In the genomic region with DNA sequence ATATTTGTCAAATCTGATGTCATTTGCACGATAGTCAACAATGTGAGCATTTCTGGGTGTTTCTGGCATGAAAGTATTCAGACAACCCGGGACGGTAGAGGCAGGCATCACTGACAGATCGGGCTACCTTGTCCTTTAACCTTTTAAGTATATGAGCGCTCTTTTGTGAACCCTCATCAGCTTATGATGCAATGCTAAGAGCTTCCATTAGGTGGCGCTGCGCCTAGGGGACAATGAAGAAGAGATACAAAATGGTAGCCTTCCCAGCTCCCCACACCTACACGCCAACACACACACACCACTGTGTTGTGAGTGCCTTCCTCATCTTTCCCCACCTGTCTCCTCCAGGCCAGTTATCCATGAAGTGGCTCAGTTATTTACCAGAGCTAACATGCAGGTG, we compare ENCODE assay signal across 9 mouse cellular contexts.
DNase-seq lines count a peak whose midpoint lies in the region; ATAC-seq and TF ChIP-seq lines count a peak whose summit lies in the region.
"Had no signal": no experiment of that assay in that cellular context is flagged by ENCODE, and none has a peak within 500 bp of the region (broad histone marks: within the 10 kb centered on the region; RNA-seq: fewer than 3 reads in every experiment).

No protein-coding gene starts in this region.

- peak; percentile 49; the same call in 1 of the 2 replicates for ATAC-seq in megakaryocyte progenitor cell, adult 5-6 weeks (replicated peaks; ENCODE audit: poor library complexity)

- TF ChIP-seq CTCF in left cerebral cortex, adult 2 months (IDR thresholded peaks at IDR 0.05), result peak; percentile 51

- DNase-seq in adrenal gland, adult (ENCODE audit: inconsistent age in 2 of 2, low spot score in 1 of 2), result peak; percentile 18 to 58
- DNase-seq in adrenal gland, postnatal 4 days (ENCODE audit: low spot score in 2 of 2), result no peak
- no peak for DNase-seq in left cerebral cortex, adult 2 months (ENCODE audit: extremely low spot score in 1 of 2, low spot score in 2 of 2)
- no peak for DNase-seq in left cerebral cortex, adult 18-20 months (ENCODE audit: low spot score in 2 of 2)
- peak; percentile 46 for DNase-seq in adrenal gland, postnatal 10 days
- DNase-seq in left cerebral cortex, adult 11 months (ENCODE audit: low spot score), result no peak
- DNase-seq in left cerebral cortex, postnatal 4 days, result no peak

- no peak overlapping the region for H3K27ac ChIP-seq in left cerebral cortex, adult 2 months
- H3K27ac ChIP-seq: heart, embryonic 13.5 days had no signal

- no peak overlapping the region for H3K4me3 ChIP-seq in left cerebral cortex, adult 2 months
- H3K4me3 ChIP-seq: heart, embryonic 13.5 days had no signal

- intact Hi-C loops in left cerebral cortex, adult 2 months (cut with DNase I), result no loop called here
- intact Hi-C loops in left cerebral cortex, postnatal 4 days (cut with DNase I), result no loop called here

Comparison
In these comparisons a context has a peak if more than half of its experiments do, and no peak if none do; other contexts are left out.
1. DNase-seq: peak in adrenal gland, adult (2 of 2) and adrenal gland, postnatal 10 days (single experiment); none in adrenal gland, postnatal 4 days (0 of 2), left cerebral cortex, adult 2 months (0 of 2), left cerebral cortex, adult 18-20 months (0 of 2), left cerebral cortex, adult 11 months (single experiment) and left cerebral cortex, postnatal 4 days (single experiment).